Mouse (Mus musculus): ENCODE data around the gene 4930435E12Rik. TPM values are rescaled to one million over a fixed set of nuclear protein-coding genes. Genes with fewer than 3 reads are reported as not detected.
A peak's percentile ranks its signal among the peaks of the same experiment; 100 is the strongest.
"Not testable (repeated sequence)": the region's sequence is repeated elsewhere in the genome, so short reads cannot be mapped to it uniquely, and the experiment has no call there.

4930435E12Rik gene
- total RNA-seq, 1 experiment: 0.22 TPM

DNA sequence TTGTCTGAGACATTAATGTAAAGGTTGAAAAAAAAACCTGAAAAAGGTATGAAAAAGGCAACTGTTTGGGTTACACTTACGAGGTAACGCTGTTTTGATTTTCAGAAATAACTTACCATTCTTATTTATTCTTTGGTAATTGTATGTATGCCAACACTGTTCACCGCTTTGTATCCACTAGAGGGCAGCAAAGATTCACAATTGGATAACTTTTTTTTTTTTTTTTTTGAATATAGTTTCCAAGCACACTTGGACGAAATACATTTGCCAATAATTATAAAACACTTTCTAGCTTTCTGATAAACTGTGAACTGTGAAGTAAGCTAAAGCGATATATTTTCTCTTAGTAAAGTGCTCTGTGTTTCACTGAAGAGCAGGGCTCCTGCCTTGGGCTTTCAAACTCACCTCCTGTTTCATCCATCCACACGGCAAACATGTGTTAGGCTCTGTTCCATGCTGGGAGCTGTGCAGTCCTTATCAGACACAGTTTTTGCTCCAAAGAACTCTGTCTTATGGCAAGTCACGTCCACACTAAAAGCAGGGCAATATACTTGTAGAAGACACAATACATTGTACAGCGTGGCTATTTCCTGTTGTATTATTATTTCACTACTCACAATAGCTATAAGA, 29.7 kb upstream of the 4930435E12Rik start:
- H3K36me3 ChIP-seq (ENCODE audit: control insufficient read depth, insufficient read depth, low read length, poor library complexity, severe bottlenecking): no peaks in the 10 kb centered on the region
- no peaks in the 10 kb centered on the region for H3K4me1 ChIP-seq (ENCODE audit: control insufficient read depth in 2 of 2, insufficient read depth in 2 of 2, low read length in 2 of 2, poor library complexity in 1 of 2)
- in situ Hi-C loops (cut with MboI; ENCODE audit: low sequenced_read_pairs in 2 of 2, unreplicated experiment in 2 of 2): loop anchor here (5.0 to 10.0 kb wide), 2 partner anchors 194 to 197 kb away; no protein-coding TSS in a partner anchor
- peak; percentile 17 for DNase-seq (ENCODE audit: low read depth, low spot score)
- TF ChIP-seq ZC3H11A (IDR thresholded peaks at IDR 0.05; ENCODE audit: borderline replicate concordance, low read depth, low read length) (peak; percentile 85), HCFC1 (IDR thresholded peaks at IDR 0.05; ENCODE audit: borderline replicate concordance, insufficient read depth, low read length) (no peak), CHD2 (IDR thresholded peaks at IDR 0.05; ENCODE audit: low read depth, low read length) (no peak), ZNF384 (IDR thresholded peaks at IDR 0.05; ENCODE audit: low read depth, low read length) (peak; percentile 99), MAFK (IDR thresholded peaks at IDR 0.05; ENCODE audit: insufficient read depth, low read depth, low read length) (0 out of 2 replicates have a peak, but pooled peaks have one; percentile 19)
- H3K27ac ChIP-seq (ENCODE audit: insufficient read depth, low read depth, low read length, poor library complexity, severe bottlenecking): no peak overlapping the region
- H3K9me3 ChIP-seq (ENCODE audit: control insufficient read depth, insufficient read depth, low read depth, low read length): no peaks in the 10 kb centered on the region
- no peak overlapping the region for H3K9ac ChIP-seq (ENCODE audit: insufficient read depth, low read depth, low read length, poor library complexity, severe bottlenecking)
- H3K4me3 ChIP-seq (ENCODE audit: insufficient read depth in 1 of 2, low read depth in 1 of 2, low read length in 2 of 2, poor library complexity in 1 of 2, severe bottlenecking in 1 of 2): no peak overlapping the region

DNA sequence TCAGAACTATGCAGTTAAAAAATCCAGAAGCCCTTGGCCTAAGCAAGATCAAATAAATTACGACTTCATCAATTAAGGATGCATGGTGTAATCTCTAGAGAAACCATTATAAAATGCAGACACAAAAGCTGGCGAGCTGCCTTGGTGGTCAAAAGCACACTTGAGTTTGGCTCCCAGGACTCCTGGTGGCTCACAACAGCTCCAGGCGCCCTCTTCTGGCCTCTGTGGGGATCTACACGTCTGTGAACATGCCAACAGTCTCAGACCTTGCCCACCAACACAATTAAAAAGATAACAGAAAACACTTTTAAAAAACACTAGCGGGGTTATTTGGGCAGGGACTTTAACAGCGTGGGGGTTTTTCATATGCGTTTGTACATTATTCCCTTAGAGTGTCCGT, 16.0 kb downstream of the 4930435E12Rik start:
- DNase-seq (ENCODE audit: low read depth, low spot score): peak; percentile 68
- TF ChIP-seq CHD2 (IDR thresholded peaks at IDR 0.05; ENCODE audit: low read depth, low read length) (no peak), ZC3H11A (IDR thresholded peaks at IDR 0.05; ENCODE audit: borderline replicate concordance, low read depth, low read length) (peak; percentile 78)
- Histone ChIP-seq H3K9ac (ENCODE audit: insufficient read depth, low read depth, low read length, poor library complexity, severe bottlenecking) (no peak overlapping the region), H3K36me3 (ENCODE audit: control insufficient read depth, insufficient read depth, low read length, poor library complexity, severe bottlenecking) (no peaks in the 10 kb centered on the region), H3K4me1 (ENCODE audit: control insufficient read depth in 2 of 2, insufficient read depth in 2 of 2, low read length in 2 of 2, poor library complexity in 1 of 2) (no peaks in the 10 kb centered on the region), H3K4me3 (ENCODE audit: insufficient read depth in 1 of 2, low read depth in 1 of 2, low read length in 2 of 2, poor library complexity in 1 of 2, severe bottlenecking in 1 of 2) (no peak overlapping the region), H3K9me3 (ENCODE audit: control insufficient read depth, insufficient read depth, low read depth, low read length) (no peaks in the 10 kb centered on the region), H3K27ac (ENCODE audit: insufficient read depth, low read depth, low read length, poor library complexity, severe bottlenecking) (no peak overlapping the region)
- in situ Hi-C loops (cut with MboI; ENCODE audit: low sequenced_read_pairs in 2 of 2, unreplicated experiment in 2 of 2): loop anchor here in 1 of 2 experiments (25.0 kb wide), 1 partner anchor 175 kb away; no protein-coding TSS in a partner anchor

DNA sequence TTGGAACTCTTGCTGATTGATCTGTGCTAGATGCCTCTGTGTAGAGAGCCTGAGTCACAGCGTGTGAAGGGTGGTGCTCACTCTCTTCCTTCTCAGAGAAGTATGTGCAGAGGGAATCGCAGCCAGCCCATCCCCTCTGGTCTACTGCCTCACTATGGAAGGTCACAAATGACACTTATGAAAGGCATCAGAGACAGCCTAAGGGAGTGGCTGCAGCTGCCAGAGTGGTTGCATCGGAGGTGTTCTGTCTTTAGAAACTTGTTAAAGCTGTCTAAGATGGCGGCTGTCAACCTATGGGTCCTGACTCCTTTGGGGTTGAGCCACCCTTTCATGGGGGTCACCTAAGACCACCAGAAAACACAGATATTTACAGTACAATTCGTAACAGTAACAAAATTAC, 18.4 kb downstream of the 4930435E12Rik start:
- Histone ChIP-seq H3K4me3 (ENCODE audit: insufficient read depth in 1 of 2, low read depth in 1 of 2, low read length in 2 of 2, poor library complexity in 1 of 2, severe bottlenecking in 1 of 2) (no peak overlapping the region), H3K9me3 (ENCODE audit: control insufficient read depth, insufficient read depth, low read depth, low read length) (no peaks in the 10 kb centered on the region), H3K27ac (ENCODE audit: insufficient read depth, low read depth, low read length, poor library complexity, severe bottlenecking) (no peak overlapping the region), H3K4me1 (ENCODE audit: control insufficient read depth in 2 of 2, insufficient read depth in 2 of 2, low read length in 2 of 2, poor library complexity in 1 of 2) (no peaks in the 10 kb centered on the region), H3K36me3 (ENCODE audit: control insufficient read depth, insufficient read depth, low read length, poor library complexity, severe bottlenecking) (no peaks in the 10 kb centered on the region), H3K9ac (ENCODE audit: insufficient read depth, low read depth, low read length, poor library complexity, severe bottlenecking) (no peak overlapping the region)
- no peak for DNase-seq (ENCODE audit: low read depth, low spot score)
- in situ Hi-C loops (cut with MboI; ENCODE audit: low sequenced_read_pairs in 2 of 2, unreplicated experiment in 2 of 2): loop anchor here in 1 of 2 experiments (25.0 kb wide), 1 partner anchor 173 kb away; no protein-coding TSS in a partner anchor
- TF ChIP-seq ZNF384 (IDR thresholded peaks at IDR 0.05; ENCODE audit: low read depth, low read length) (no peak), CHD2 (IDR thresholded peaks at IDR 0.05; ENCODE audit: low read depth, low read length) (no peak), HCFC1 (IDR thresholded peaks at IDR 0.05; ENCODE audit: borderline replicate concordance, insufficient read depth, low read length) (no peak), MAFK (IDR thresholded peaks at IDR 0.05; ENCODE audit: insufficient read depth, low read depth, low read length) (no peak), ZC3H11A (IDR thresholded peaks at IDR 0.05; ENCODE audit: borderline replicate concordance, low read depth, low read length) (no peak)

DNA sequence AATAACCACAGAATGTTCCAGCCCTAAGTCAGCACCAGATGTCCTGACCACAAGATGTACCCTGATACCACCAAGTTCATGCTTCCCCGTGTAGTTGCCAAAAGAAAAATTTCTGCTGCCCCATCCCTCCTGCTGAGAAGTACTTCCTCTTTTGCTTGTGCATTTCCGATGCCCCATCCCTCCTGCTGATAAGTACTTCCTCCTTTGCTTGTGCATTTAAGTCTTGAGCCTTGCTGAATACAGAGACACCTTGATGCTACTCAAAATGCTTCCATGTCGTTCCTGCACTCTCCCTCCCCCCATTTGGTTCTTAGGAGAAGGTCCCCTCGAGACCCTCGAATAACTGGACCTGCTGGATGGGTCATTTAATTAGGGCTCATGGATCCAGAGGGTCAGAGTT, 20.8 kb downstream of the 4930435E12Rik start:
- not testable (repeated sequence) for H3K9ac ChIP-seq (ENCODE audit: insufficient read depth, low read depth, low read length, poor library complexity, severe bottlenecking); H3K4me1 ChIP-seq (ENCODE audit: control insufficient read depth in 2 of 2, insufficient read depth in 2 of 2, low read length in 2 of 2, poor library complexity in 1 of 2); H3K27ac ChIP-seq (ENCODE audit: insufficient read depth, low read depth, low read length, poor library complexity, severe bottlenecking); H3K4me3 ChIP-seq (ENCODE audit: insufficient read depth in 1 of 2, low read depth in 1 of 2, low read length in 2 of 2, poor library complexity in 1 of 2, severe bottlenecking in 1 of 2); H3K36me3 ChIP-seq (ENCODE audit: control insufficient read depth, insufficient read depth, low read length, poor library complexity, severe bottlenecking); H3K9me3 ChIP-seq (ENCODE audit: control insufficient read depth, insufficient read depth, low read depth, low read length); DNase-seq (ENCODE audit: low read depth, low spot score)
- in situ Hi-C loops (cut with MboI; ENCODE audit: low sequenced_read_pairs in 2 of 2, unreplicated experiment in 2 of 2): loop anchor here (10.0 to 25.0 kb wide), 2 partner anchors 170 to 183 kb away; no protein-coding TSS in a partner anchor

DNA sequence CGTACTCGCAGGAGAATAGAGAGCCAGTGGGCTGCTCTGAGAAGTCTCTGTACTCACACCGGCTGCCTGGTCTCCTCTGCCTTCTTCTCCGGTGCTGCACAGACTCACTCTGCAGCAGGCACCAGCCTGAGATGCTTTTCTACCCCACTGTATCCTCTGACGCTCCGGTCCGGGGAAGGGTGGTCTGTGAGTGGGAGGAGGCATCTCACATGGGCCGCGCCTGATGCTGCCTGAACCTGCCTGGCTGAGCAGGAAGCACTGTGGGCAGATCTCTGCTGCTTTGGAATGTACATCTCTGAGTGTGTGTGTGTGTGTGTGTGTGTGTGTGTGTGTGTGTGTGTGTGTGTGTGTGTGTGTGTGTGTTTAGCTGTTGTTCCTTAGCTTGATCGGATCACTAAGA, 28.5 kb downstream of the 4930435E12Rik start, which contains the start of gene Upk1b:
Upk1b (minus strand) TSS at position 238 of the 400 bp plus-strand sequence.
- Histone ChIP-seq H3K27ac (ENCODE audit: insufficient read depth, low read depth, low read length, poor library complexity, severe bottlenecking) (no peak within 1 kb of the TSS), H3K9me3 (ENCODE audit: control insufficient read depth, insufficient read depth, low read depth, low read length) (no peaks in the 10 kb centered on the region), H3K9ac (ENCODE audit: insufficient read depth, low read depth, low read length, poor library complexity, severe bottlenecking) (no peak within 1 kb of the TSS), H3K4me1 (ENCODE audit: control insufficient read depth in 2 of 2, insufficient read depth in 2 of 2, low read length in 2 of 2, poor library complexity in 1 of 2) (peaks cover 0 to 1% of the 10 kb centered on the region in 2 experiments; a peak in 1 of 4 replicates), H3K4me3 (ENCODE audit: insufficient read depth in 1 of 2, low read depth in 1 of 2, low read length in 2 of 2, poor library complexity in 1 of 2, severe bottlenecking in 1 of 2) (no peak within 1 kb of the TSS), H3K36me3 (ENCODE audit: control insufficient read depth, insufficient read depth, low read length, poor library complexity, severe bottlenecking) (no peaks in the 10 kb centered on the region)
- DNase-seq (ENCODE audit: low read depth, low spot score): no peak
- TF ChIP-seq ZNF384 (IDR thresholded peaks at IDR 0.05; ENCODE audit: low read depth, low read length): no peak
- TF ChIP-seq MAFK (IDR thresholded peaks at IDR 0.05; ENCODE audit: insufficient read depth, low read depth, low read length): no peak
- no peak for TF ChIP-seq HCFC1 (IDR thresholded peaks at IDR 0.05; ENCODE audit: borderline replicate concordance, insufficient read depth, low read length)
- no peak for TF ChIP-seq ZC3H11A (IDR thresholded peaks at IDR 0.05; ENCODE audit: borderline replicate concordance, low read depth, low read length)
- TF ChIP-seq CHD2 (IDR thresholded peaks at IDR 0.05; ENCODE audit: low read depth, low read length): no peak
- in situ Hi-C loops (cut with MboI; ENCODE audit: low sequenced_read_pairs in 2 of 2, unreplicated experiment in 2 of 2): loop anchor here (10.0 to 25.0 kb wide), 2 partner anchors 163 to 175 kb away; no protein-coding TSS in a partner anchor

All from ES-E14 (cell line).